Mouse (Mus musculus) CH12.LX (cell line): ENCODE measurements around the gene Kcnj10.

Experiments used
- CTCF ChIP-seq, 2 experiments: IDR thresholded peaks in 1 of 2; conservative IDR thresholded peaks in 1 of 2; 2 replicates each; pipeline ENCODE4 v1.5.1; 2011 to 2012; ENCODE audit warnings: low read depth in 2 of 2, low read length in 2 of 2, improper control_type of control experiment in 1 of 2, inconsistent platforms in 1 of 2, mild to moderate bottlenecking in 1 of 2, moderate library complexity in 1 of 2
- EP300 ChIP-seq: IDR thresholded peaks from 2 replicates; pipeline ENCODE4 v1.6.1; 2011; ENCODE audit warnings: low read length, improper control_type of control experiment
- IRF4 ChIP-seq: IDR thresholded peaks from 2 replicates; pipeline ENCODE4 v1.6.1; 2014; ENCODE audit warnings: low read depth, mild to moderate bottlenecking, inconsistent platforms, low read length, improper control_type of control experiment
- MAX ChIP-seq: IDR thresholded peaks from 2 replicates; pipeline ENCODE4 v1.6.1; 2011; ENCODE audit warnings: low read length, improper control_type of control experiment
- MEF2A ChIP-seq: IDR thresholded peaks from 2 replicates; pipeline ENCODE4 v1.6.1; 2014; ENCODE audit warnings: low read depth, mild to moderate bottlenecking, inconsistent platforms, low read length, improper control_type of control experiment, borderline replicate concordance
- MXI1 ChIP-seq: IDR thresholded peaks from 2 replicates; pipeline ENCODE4 v1.6.1; 2011; ENCODE audit warnings: mild to moderate bottlenecking, low read depth, low read length, improper control_type of control experiment
- POLR2A ChIP-seq: IDR thresholded peaks from 2 replicates; pipeline ENCODE4 v1.6.1; 2011; ENCODE audit warnings: low read depth, mild to moderate bottlenecking, improper control_type of control experiment, low read length
- RAD21 ChIP-seq: IDR thresholded peaks from 2 replicates; pipeline ENCODE4 v1.6.1; 2011; ENCODE audit warnings: low read depth, mild to moderate bottlenecking, low read length, improper control_type of control experiment, moderate library complexity
- SIN3A ChIP-seq: IDR thresholded peaks from 2 replicates; pipeline ENCODE4 v1.6.1; 2012; ENCODE audit warnings: low read length, improper control_type of control experiment, inconsistent platforms
- TCF12 ChIP-seq: IDR thresholded peaks from 2 replicates; pipeline ENCODE4 v1.6.1; 2014; ENCODE audit warnings: low read depth, mild to moderate bottlenecking, inconsistent platforms, low read length, improper control_type of control experiment
- USF1 ChIP-seq: IDR thresholded peaks from 2 replicates; pipeline ENCODE4 v1.6.1; 2014; ENCODE audit warnings: low read depth, mild to moderate bottlenecking, inconsistent platforms, low read length, improper control_type of control experiment
- USF2 ChIP-seq: conservative IDR thresholded peaks from 2 replicates; pipeline ENCODE4 v1.6.1; 2011; ENCODE audit warnings: low read depth, low read length, improper control_type of control experiment
- ZKSCAN1 ChIP-seq: IDR thresholded peaks from 2 replicates; pipeline ENCODE4 v1.6.1; 2012; ENCODE audit warnings: low read depth, inconsistent platforms, low read length, improper control_type of control experiment, borderline replicate concordance
- ZMIZ1 ChIP-seq: IDR thresholded peaks from 2 replicates; pipeline ENCODE4 v1.6.1; 2012; ENCODE audit warnings: low read depth, mild to moderate bottlenecking, inconsistent platforms, low read length, improper control_type of control experiment

GRCm38 (mm10) chr1:172302851-172303250 is 38.2 kb upstream of the Kcnj10 start:
- no peak for TF ChIP-seq EP300
- no peak for TF ChIP-seq USF1
- TF ChIP-seq CTCF (conservative IDR thresholded peaks at IDR 0.05 in 1 of 2, IDR thresholded peaks at IDR 0.05 in 1 of 2; ENCODE audit: low read depth in 2 of 2, low read length in 2 of 2) = no peak
- no peak for TF ChIP-seq POLR2A
- TF ChIP-seq MAX = no peak
- no peak for TF ChIP-seq MEF2A
- TF ChIP-seq IRF4 = no peak
- TF ChIP-seq ZKSCAN1 = no peak
- no peak for TF ChIP-seq TCF12
- TF ChIP-seq RAD21 = no peak
- no peak for TF ChIP-seq SIN3A
- TF ChIP-seq MXI1 = no peak
- TF ChIP-seq ZMIZ1 = no peak
- TF ChIP-seq USF2 = no peak
